Mouse (Mus musculus) limb, embryonic 12.5 days (tissue): ENCODE measurements around the gene H3f3a. TPM values are rescaled to one million over a fixed set of nuclear protein-coding genes. Genes with fewer than 3 reads are reported as not detected.

ENCODE experiments used
- ATAC-seq: fragments of 200-750 bp; cut with Nextera tagmentation; 2 replicates; pipeline ENCODE4 v1.8.0; 2017; ENCODE audit warnings: low read depth, moderate TSS enrichment; ENCODE audit not compliant: insufficient number of reproducible peaks, insufficient read depth, low FRiP score, low TSS enrichment
- H3K27ac ChIP-seq: fragments of 300-500 bp; sonication (generic); 2 replicates; pipeline ENCODE4 v1.5.1; 2016; ENCODE audit warnings: mild to moderate bottlenecking, moderate library complexity
- H3K27me3 ChIP-seq: fragments of 300-500 bp; sonication (generic); 2 replicates; pipeline ENCODE4 v1.6.1; 2016; ENCODE audit warnings: mild to moderate bottlenecking, moderate library complexity
- H3K36me3 ChIP-seq: fragments of 300-500 bp; sonication (generic); 2 replicates; pipeline ENCODE4 v1.6.1; 2016; ENCODE audit warnings: mild to moderate bottlenecking, moderate library complexity
- H3K4me1 ChIP-seq: fragments of 300-500 bp; sonication (generic); replicated peaks from 2 replicates; pipeline ENCODE4 v1.6.1; 2016
- H3K4me2 ChIP-seq: fragments of 300-500 bp; sonication (generic); 2 replicates; pipeline ENCODE4 v1.6.1; 2016; ENCODE audit warnings: mild to moderate bottlenecking, moderate library complexity
- H3K4me3 ChIP-seq: fragments of 300-500 bp; sonication (generic); replicated peaks from 2 replicates; pipeline ENCODE4 v1.5.1; 2016; ENCODE audit warnings: mild to moderate bottlenecking
- H3K9ac ChIP-seq: fragments of 300-500 bp; sonication (generic); replicated peaks from 2 replicates; pipeline ENCODE4 v1.6.1; 2016; ENCODE audit warnings: mild to moderate bottlenecking, moderate library complexity
- H3K9me3 ChIP-seq: fragments of 300-500 bp; sonication (generic); 2 replicates; pipeline ENCODE4 v1.6.1; 2016; ENCODE audit warnings: mild to moderate bottlenecking, moderate library complexity
- WGBS: fragments of 180-500 bp; shearing (Covaris S2); methylation state at CpG from one replicate; pipeline ENCODE4 v1.1.7; 2016; 5-methylcytosine and 5-hydroxymethylcytosine counted together
- polyA plus RNA-seq: library from polyadenylated mRNA; unstranded; fragments of >200 nt; fragmentation: Nextera tagmentation; extraction: Ambion mirVana; gene quantifications from 2 replicates; pipeline ENCODE4 v1.2.1, GENCODE M21; 2016

H3f3a gene
- polyA plus RNA-seq, 1 experiment from 2014 or later: 3,612 TPM

GRCm38 (mm10) chr1:180800022-180800421, 13.7 kb downstream of the H3f3a start:
- H3K4me1 ChIP-seq: no peaks in the 10 kb centered on the region
- no peak overlapping the region for H3K4me3 ChIP-seq
- 81% methylated on average over 5 of the region's 5 CpGs for WGBS
- no peak for ATAC-seq
- no peaks in the 10 kb centered on the region for H3K9me3 ChIP-seq
- H3K9ac ChIP-seq: no peak overlapping the region
- H3K27me3 ChIP-seq: no peaks in the 10 kb centered on the region
- H3K4me2 ChIP-seq: no peak overlapping the region
- H3K36me3 ChIP-seq: peaks cover 48% of the 10 kb centered on the region
- H3K27ac ChIP-seq: no peak overlapping the region

- Histone ChIP-seq H3K4me2 (no peak overlapping the region), H3K36me3 (peaks cover 40% of the 10 kb centered on the region), H3K27me3 (no peaks in the 10 kb centered on the region), H3K4me3 (no peak overlapping the region), H3K27ac (no peak overlapping the region), H3K9ac (no peak overlapping the region), H3K9me3 (no peaks in the 10 kb centered on the region), H3K4me1 (peaks cover 3% of the 10 kb centered on the region)
- 88% methylated on average over 5 of the region's 5 CpGs for WGBS
- ATAC-seq: no peak
These were observed 14.5 kb downstream of the H3f3a start for GRCm38 (mm10) chr1:180799253-180799652.

GRCm38 (mm10) chr1:180798660-180799059, 15.1 kb downstream of the H3f3a start:
- no peak for ATAC-seq
- H3K36me3 ChIP-seq: peaks cover 34% of the 10 kb centered on the region
- no peaks in the 10 kb centered on the region for H3K9me3 ChIP-seq
- H3K27ac ChIP-seq: no peak overlapping the region
- 93% methylated on average over 5 of the region's 5 CpGs for WGBS
- H3K4me3 ChIP-seq: no peak overlapping the region
- no peak overlapping the region for H3K4me2 ChIP-seq
- H3K27me3 ChIP-seq: no peaks in the 10 kb centered on the region
- H3K4me1 ChIP-seq: peaks cover 9% of the 10 kb centered on the region
- H3K9ac ChIP-seq: no peak overlapping the region

GRCm38 (mm10) chr1:180794170-180794569, 19.6 kb downstream of the H3f3a start:
- peak; percentile 77 for ATAC-seq
- H3K9ac ChIP-seq: peak overlapping the region; percentile 54
- no peak overlapping the region for H3K27ac ChIP-seq
- peak overlapping the region; percentile 82 for H3K4me2 ChIP-seq
- WGBS: under 1% methylated on average over 21 of the region's 21 CpGs
- H3K4me1 ChIP-seq: peaks cover 12% of the 10 kb centered on the region
- H3K27me3 ChIP-seq: no peaks in the 10 kb centered on the region
- H3K4me3 ChIP-seq: peak overlapping the region; percentile 41
- H3K9me3 ChIP-seq: no peaks in the 10 kb centered on the region
- no peaks in the 10 kb centered on the region for H3K36me3 ChIP-seq

GRCm38 (mm10) chr1:180793445-180794117, 20.2 kb downstream of the H3f3a start:
- Histone ChIP-seq H3K27ac (no peak overlapping the region), H3K27me3 (no peaks in the 10 kb centered on the region), H3K9me3 (no peaks in the 10 kb centered on the region), H3K4me3 (peak overlapping the region; percentile 41), H3K36me3 (no peaks in the 10 kb centered on the region), H3K9ac (peak overlapping the region; percentile 54), H3K4me1 (peaks cover 12% of the 10 kb centered on the region), H3K4me2 (peak overlapping the region; percentile 82)
- no peak; the same call in 1 of the 2 replicates for ATAC-seq
- WGBS: 9% methylated on average over 18 of the region's 18 CpGs

GRCm38 (mm10) chr1:180792814-180793213, 20.9 kb downstream of the H3f3a start:
- Histone ChIP-seq H3K4me2 (no peak overlapping the region), H3K9me3 (peaks cover 4% of the 10 kb centered on the region; the same call in 1 of the 2 replicates), H3K4me1 (peaks cover 12% of the 10 kb centered on the region), H3K36me3 (no peaks in the 10 kb centered on the region), H3K9ac (no peak overlapping the region), H3K27ac (no peak overlapping the region), H3K27me3 (no peaks in the 10 kb centered on the region), H3K4me3 (no peak overlapping the region)
- WGBS: 89% methylated on average over 4 of the region's 4 CpGs
- ATAC-seq: no peak

- no peak overlapping the region for H3K27ac ChIP-seq
- WGBS: 85% methylated on average over 14 of the region's 14 CpGs
- no peak for ATAC-seq
- peaks cover 12% of the 10 kb centered on the region for H3K4me1 ChIP-seq
- H3K36me3 ChIP-seq: no peaks in the 10 kb centered on the region
- H3K27me3 ChIP-seq: no peaks in the 10 kb centered on the region
- H3K9ac ChIP-seq: no peak overlapping the region
- no peak overlapping the region for H3K4me2 ChIP-seq
- no peak overlapping the region for H3K4me3 ChIP-seq
- peaks cover 4% of the 10 kb centered on the region; the same call in 1 of the 2 replicates for H3K9me3 ChIP-seq
These were observed 21.8 kb downstream of the H3f3a start for GRCm38 (mm10) chr1:180791821-180792480.

GRCm38 (mm10) chr1:180783580-180783928, 30.2 kb downstream of the H3f3a start:
- no peak for ATAC-seq
- no peaks in the 10 kb centered on the region; the same call in 1 of the 2 replicates for H3K27me3 ChIP-seq
- peaks cover 4% of the 10 kb centered on the region; the same call in 1 of the 2 replicates for H3K9me3 ChIP-seq
- H3K9ac ChIP-seq: no peak overlapping the region
- 43% methylated on average over 3 of the region's 3 CpGs for WGBS
- no peaks in the 10 kb centered on the region for H3K36me3 ChIP-seq
- no peaks in the 10 kb centered on the region for H3K4me1 ChIP-seq
- no peak overlapping the region for H3K4me3 ChIP-seq
- no peak overlapping the region for H3K27ac ChIP-seq
- no peak overlapping the region for H3K4me2 ChIP-seq

GRCm38 (mm10) chr1:180782906-180783579, 30.7 kb downstream of the H3f3a start:
- no peaks in the 10 kb centered on the region; the same call in 1 of the 2 replicates for H3K27me3 ChIP-seq
- peaks cover 2% of the 10 kb centered on the region; the same call in 1 of the 2 replicates for H3K9me3 ChIP-seq
- H3K36me3 ChIP-seq: no peaks in the 10 kb centered on the region
- H3K4me1 ChIP-seq: no peaks in the 10 kb centered on the region
- ATAC-seq: no peak
- H3K27ac ChIP-seq: no peak overlapping the region
- H3K4me2 ChIP-seq: no peak overlapping the region
- no peak overlapping the region for H3K4me3 ChIP-seq
- WGBS: 66% methylated on average over 9 of the region's 9 CpGs
- H3K9ac ChIP-seq: no peak overlapping the region

GRCm38 (mm10) chr1:180781250-180781649, 32.5 kb downstream of the H3f3a start:
- Histone ChIP-seq H3K4me1 (peaks cover 12% of the 10 kb centered on the region), H3K4me3 (no peak overlapping the region), H3K27me3 (no peaks in the 10 kb centered on the region; the same call in 1 of the 2 replicates), H3K9me3 (no peaks in the 10 kb centered on the region), H3K4me2 (no peak overlapping the region), H3K36me3 (no peaks in the 10 kb centered on the region), H3K9ac (no peak overlapping the region), H3K27ac (no peak overlapping the region)
- no peak for ATAC-seq
- WGBS: 64% methylated on average over 5 of the region's 5 CpGs

- Histone ChIP-seq H3K27ac (no peak overlapping the region), H3K9ac (no peak overlapping the region), H3K4me2 (no peak overlapping the region), H3K9me3 (no peaks in the 10 kb centered on the region), H3K36me3 (no peaks in the 10 kb centered on the region), H3K4me1 (peaks cover 20% of the 10 kb centered on the region), H3K27me3 (no peaks in the 10 kb centered on the region; the same call in 1 of the 2 replicates), H3K4me3 (no peak overlapping the region)
- WGBS: 88% methylated on average over 8 of the region's 8 CpGs
- ATAC-seq: no peak
These were observed 33.5 kb downstream of the H3f3a start for GRCm38 (mm10) chr1:180780291-180780690.
